Mouse (Mus musculus) liver, embryonic 14.5 days (tissue): ENCODE data around the gene Dpagt1.

ENCODE experiments used
- CTCF ChIP-seq: IDR thresholded peaks from 2 replicates; pipeline ENCODE4 v1.5.1; 2016; ENCODE audit warnings: antibody characterized with exemption, low read depth, control low read depth
- EP300 ChIP-seq: IDR thresholded peaks from 2 replicates; pipeline ENCODE4 v1.6.1; 2016; ENCODE audit warnings: antibody characterized with exemption, low read depth

GRCm38 (mm10) chr9:44287401-44288075 lies 38.3 kb upstream of the Dpagt1 start:
- TF ChIP-seq CTCF = no peak
- no peak for TF ChIP-seq EP300
